Mouse (Mus musculus) megakaryocyte, embryonic 14.5 days (primary cell): ENCODE results near the gene Gtf2h3. TPM values are rescaled to one million over a fixed set of nuclear protein-coding genes. Genes with fewer than 3 reads are reported as not detected.
"Not testable (repeated sequence)": the region's sequence is repeated elsewhere in the genome, so short reads cannot be mapped to it uniquely, and the experiment has no call there.

Experiments used
- H3K27me3 ChIP-seq: replicated peaks from 2 replicates; pipeline ENCODE3; 2012; ENCODE audit warnings: inconsistent platforms
- H3K36me3 ChIP-seq: replicated peaks from 2 replicates; pipeline ENCODE3; 2012; ENCODE audit warnings: low read length, inconsistent platforms, mixed read lengths
- H3K4me1 ChIP-seq: 2 replicates; pipeline ENCODE4 v1.6.1; 2012; ENCODE audit warnings: inconsistent platforms
- H3K4me3 ChIP-seq: replicated peaks from 2 replicates; pipeline ENCODE3; 2012; ENCODE audit warnings: moderate library complexity, mild to moderate bottlenecking, inconsistent platforms
- H3K9me3 ChIP-seq: 2 replicates; pipeline ENCODE4 v1.6.1; 2012; ENCODE audit warnings: inconsistent platforms
- FLI1 ChIP-seq: IDR thresholded peaks from 2 replicates; pipeline ENCODE4 v1.6.1; 2012; ENCODE audit warnings: low read length, inconsistent platforms, mixed read lengths
- GATA1 ChIP-seq: IDR thresholded peaks from 3 replicates; pipeline ENCODE4 v1.6.1; 2012; ENCODE audit warnings: mixed read lengths, low read length, inconsistent platforms, borderline replicate concordance
- polyA plus RNA-seq: library from polyadenylated mRNA; stranded (reverse); fragments of >175 nt; gene quantifications from 2 replicates; pipeline ENCODE4 v1.2.3, GENCODE M21; 2012; ENCODE audit warnings: low replicate concordance; ENCODE audit not compliant: insufficient read depth

The Gtf2h3 gene
- polyA plus RNA-seq, 1 experiment, result 3.1 TPM

DNA sequence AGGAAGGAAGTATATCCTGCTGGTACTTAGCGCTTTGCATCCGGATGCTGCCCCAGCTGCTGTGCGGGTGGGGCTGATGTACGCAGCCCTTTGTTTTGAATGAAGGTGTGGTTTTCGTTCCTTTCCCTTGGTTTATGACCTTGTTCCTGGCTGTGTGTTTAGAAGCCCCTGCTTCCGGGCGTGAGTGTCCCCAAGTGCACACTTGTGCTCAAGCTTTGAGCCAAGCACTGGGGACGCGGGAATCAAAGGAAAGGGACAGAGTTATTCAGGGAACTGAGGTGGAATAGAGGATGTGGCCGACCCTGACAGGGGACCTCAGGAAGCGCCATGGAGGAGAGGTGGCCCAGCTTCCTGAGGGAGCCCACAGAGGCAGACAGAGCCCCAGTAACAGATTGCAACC lies 35.8 kb downstream of the Gtf2h3 start:
- no peaks in the 10 kb centered on the region for H3K27me3 ChIP-seq
- H3K4me1 ChIP-seq, result peaks cover 28% of the 10 kb centered on the region
- H3K9me3 ChIP-seq, result peaks cover 3% of the 10 kb centered on the region; the same call in 1 of the 2 replicates
- no peaks in the 10 kb centered on the region for H3K36me3 ChIP-seq
- no peak for TF ChIP-seq GATA1
- no peak for TF ChIP-seq FLI1
- H3K4me3 ChIP-seq, result no peak overlapping the region

GRCm38 (mm10) chr5:124618711-124619110 lies 39.8 kb downstream of the Gtf2h3 start:
- TF ChIP-seq FLI1, result no peak
- no peak for TF ChIP-seq GATA1
- Histone ChIP-seq H3K4me3 (no peak overlapping the region), H3K4me1 (peaks cover 48% of the 10 kb centered on the region), H3K9me3 (no peaks in the 10 kb centered on the region), H3K36me3 (no peaks in the 10 kb centered on the region), H3K27me3 (no peaks in the 10 kb centered on the region)

DNA sequence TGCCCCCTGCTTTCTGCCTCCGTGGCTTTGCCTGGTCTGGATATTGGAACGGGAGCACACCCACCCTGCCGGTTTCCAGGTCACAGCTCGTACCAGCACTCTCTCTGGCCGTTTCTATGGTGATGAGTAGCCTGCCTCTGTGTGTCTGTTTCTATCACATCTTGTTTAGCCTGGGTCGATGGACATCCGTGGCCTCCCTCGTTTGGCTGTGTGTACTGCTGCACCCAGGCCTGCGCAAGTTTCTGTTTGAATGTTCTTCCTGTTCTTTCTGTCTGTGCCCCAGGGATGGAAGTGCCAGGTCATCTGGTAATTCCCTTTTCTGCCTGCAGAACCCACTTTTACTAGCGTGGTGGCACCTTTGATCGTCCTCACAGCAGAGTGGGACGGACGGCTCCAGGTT lies 42.4 kb downstream of the Gtf2h3 start:
- Histone ChIP-seq H3K9me3 (no peaks in the 10 kb centered on the region), H3K36me3 (no peaks in the 10 kb centered on the region), H3K4me3 (no peak overlapping the region), H3K4me1 (peaks cover 47% of the 10 kb centered on the region), H3K27me3 (no peaks in the 10 kb centered on the region)
- TF ChIP-seq FLI1 (no peak), GATA1 (no peak)

- H3K27me3 ChIP-seq, result no peaks in the 10 kb centered on the region
- H3K36me3 ChIP-seq, result no peaks in the 10 kb centered on the region
- no peaks in the 10 kb centered on the region for H3K9me3 ChIP-seq
- H3K4me1 ChIP-seq, result peaks cover 57% of the 10 kb centered on the region
- peak overlapping the region; percentile 72 for H3K4me3 ChIP-seq
- TF ChIP-seq FLI1 (no peak), GATA1 (no peak)
These were observed 44.0 kb downstream of the Gtf2h3 start for GRCm38 (mm10) chr5:124622890-124623289.

- Histone ChIP-seq H3K27me3 (no peaks in the 10 kb centered on the region), H3K9me3 (no peaks in the 10 kb centered on the region), H3K4me1 (peaks cover 55% of the 10 kb centered on the region), H3K36me3 (no peaks in the 10 kb centered on the region), H3K4me3 (no peak overlapping the region)
- TF ChIP-seq GATA1 (no peak), FLI1 (no peak)
These were observed 45.4 kb downstream of the Gtf2h3 start for GRCm38 (mm10) chr5:124624291-124624690.

DNA sequence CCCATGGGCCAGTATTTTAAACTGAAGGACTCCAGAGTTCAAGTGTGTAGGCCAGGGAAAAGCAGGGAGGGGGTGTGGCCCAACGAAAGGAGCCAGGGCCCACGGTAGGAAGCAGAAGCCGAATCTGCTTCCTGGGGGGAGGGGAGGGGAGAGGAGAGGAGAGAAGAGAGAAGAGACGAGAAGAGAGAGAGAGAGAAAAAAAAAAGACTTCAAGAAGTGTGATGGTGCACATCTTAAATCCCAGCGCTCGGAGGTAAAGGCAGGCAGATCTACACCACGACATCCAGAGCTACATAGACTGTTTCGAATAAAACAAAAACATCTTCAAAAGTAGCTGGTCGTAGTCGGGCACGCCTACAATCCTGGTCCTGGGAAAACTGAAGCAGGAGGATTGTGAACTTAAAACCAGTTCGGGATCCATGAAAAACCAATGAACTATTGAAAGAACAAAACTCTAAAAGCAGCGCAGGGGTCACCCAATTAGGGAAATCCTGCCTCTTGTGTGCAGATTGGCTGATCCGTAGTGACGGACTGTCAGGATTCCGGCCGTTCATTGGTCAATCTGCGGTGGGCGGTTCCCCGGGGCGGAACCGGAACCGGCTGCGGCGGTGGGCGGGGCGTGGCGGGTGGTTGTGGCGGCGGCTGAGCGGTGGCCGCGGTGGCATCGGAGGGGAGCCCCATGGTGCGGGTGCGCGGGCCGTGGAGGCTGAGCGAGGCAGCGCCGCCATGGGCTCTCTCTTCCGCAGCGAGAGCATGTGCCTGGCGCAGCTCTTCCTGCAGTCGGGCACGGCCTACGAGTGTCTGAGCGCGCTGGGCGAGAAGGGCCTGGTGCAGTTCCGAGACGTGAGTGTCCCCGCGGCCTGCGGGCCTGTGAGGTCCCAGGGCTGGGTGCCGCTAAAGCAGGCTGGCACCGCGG lies 49.8 kb downstream of the Gtf2h3 start, which contains the start of gene Atp6v0a2:
Gene Atp6v0a2, plus strand, starts transcription at position 129 of the 916 bp plus-strand sequence.
- Histone ChIP-seq H3K9me3 (no peaks in the 10 kb centered on the region), H3K4me3 (peak within 1 kb of the TSS; percentile 100), H3K27me3 (no peaks in the 10 kb centered on the region), H3K36me3 (peaks cover 27% of the 10 kb centered on the region), H3K4me1 (peaks cover 71% of the 10 kb centered on the region)
- no peak for TF ChIP-seq FLI1
- TF ChIP-seq GATA1, result no peak

DNA sequence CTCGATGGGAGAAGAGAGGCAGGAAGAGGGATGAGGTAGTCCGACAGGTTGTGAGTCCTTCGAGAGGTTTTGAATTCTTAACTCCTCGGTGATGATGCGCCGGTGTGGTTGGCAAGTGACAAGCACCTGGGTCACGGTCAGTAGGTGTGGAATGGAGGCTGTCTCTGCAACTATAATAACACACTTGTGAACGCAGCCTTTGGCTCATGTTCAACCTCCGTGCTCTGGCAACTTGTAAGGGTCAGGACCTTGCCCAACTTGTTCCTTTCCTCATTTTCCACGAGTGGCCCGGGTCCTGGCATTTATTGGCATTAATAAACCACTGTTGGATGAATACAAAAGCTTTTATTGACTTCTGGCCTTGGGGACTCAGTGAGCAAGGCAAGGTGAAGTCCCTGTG lies 50.7 kb downstream of the Gtf2h3 start:
- Histone ChIP-seq H3K27me3 (no peaks in the 10 kb centered on the region), H3K4me1 (peaks cover 76% of the 10 kb centered on the region), H3K4me3 (peak overlapping the region; percentile 100), H3K9me3 (no peaks in the 10 kb centered on the region), H3K36me3 (peaks cover 35% of the 10 kb centered on the region)
- no peak for TF ChIP-seq FLI1
- no peak for TF ChIP-seq GATA1

GRCm38 (mm10) chr5:124631685-124632084 lies 52.7 kb downstream of the Gtf2h3 start:
- TF ChIP-seq FLI1, result no peak
- TF ChIP-seq GATA1, result no peak
- Histone ChIP-seq H3K9me3 (no peaks in the 10 kb centered on the region), H3K4me1 (peaks cover 90% of the 10 kb centered on the region), H3K4me3 (peak overlapping the region; percentile 31), H3K27me3 (no peaks in the 10 kb centered on the region), H3K36me3 (peaks cover 54% of the 10 kb centered on the region)

DNA sequence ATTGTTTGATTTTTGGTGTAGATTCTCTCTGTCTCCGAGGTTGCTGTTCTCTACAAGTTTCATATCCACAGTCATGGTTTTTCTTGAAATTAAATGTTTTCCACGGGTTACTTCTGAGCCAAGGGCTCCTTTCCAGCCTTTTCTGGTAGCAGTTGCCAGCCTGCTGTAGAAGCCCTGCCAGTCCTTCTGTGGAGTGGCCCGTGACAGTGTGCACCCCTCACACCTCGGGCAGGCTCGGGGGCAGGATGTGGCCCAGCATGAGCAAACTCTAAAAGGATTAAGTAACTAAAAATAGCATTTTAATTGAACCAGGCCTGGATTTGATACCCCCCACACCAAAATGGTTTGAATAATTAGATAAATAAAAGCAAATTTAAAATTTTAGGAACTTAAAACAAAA lies 53.5 kb downstream of the Gtf2h3 start:
- no peaks in the 10 kb centered on the region for H3K9me3 ChIP-seq
- H3K27me3 ChIP-seq, result no peaks in the 10 kb centered on the region
- TF ChIP-seq GATA1 (no peak), FLI1 (no peak)
- H3K36me3 ChIP-seq, result peaks cover 62% of the 10 kb centered on the region
- peaks cover 91% of the 10 kb centered on the region for H3K4me1 ChIP-seq
- no peak overlapping the region for H3K4me3 ChIP-seq

- Histone ChIP-seq H3K27me3 (no peaks in the 10 kb centered on the region), H3K9me3 (no peaks in the 10 kb centered on the region), H3K36me3 (peaks cover 70% of the 10 kb centered on the region), H3K4me1 (peaks cover 85% of the 10 kb centered on the region), H3K4me3 (peak overlapping the region; percentile 53)
- 0 out of 2 replicates have a peak, but pooled peaks have one; percentile 34 for TF ChIP-seq FLI1
- TF ChIP-seq GATA1, result peak; percentile 95
These were observed 54.5 kb downstream of the Gtf2h3 start for GRCm38 (mm10) chr5:124633425-124633824.

DNA sequence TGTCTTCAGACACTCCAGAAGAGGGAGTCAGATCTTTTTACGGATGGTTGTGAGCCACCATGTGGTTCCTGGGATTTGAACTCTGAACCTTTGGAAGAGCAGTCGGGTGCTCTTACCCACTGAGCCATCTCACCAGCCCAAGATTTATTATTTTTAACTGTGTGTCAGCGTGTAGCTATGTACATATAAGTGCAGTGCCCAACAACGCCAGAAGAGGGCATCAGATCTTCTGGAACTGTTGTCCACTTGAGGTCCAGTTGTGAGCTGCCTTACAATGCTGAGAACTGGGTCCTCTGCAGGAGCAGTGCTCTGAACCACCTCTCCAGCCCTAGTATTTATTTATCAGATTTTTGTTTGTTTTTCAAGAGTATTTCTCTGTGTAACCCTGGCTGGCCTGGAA lies 56.1 kb downstream of the Gtf2h3 start:
- not testable (repeated sequence) for H3K9me3 ChIP-seq, H3K27me3 ChIP-seq, H3K4me3 ChIP-seq
- peaks cover 83% of the 10 kb centered on the region for H3K4me1 ChIP-seq
- peaks cover 85% of the 10 kb centered on the region for H3K36me3 ChIP-seq
